Mouse (Mus musculus) C2C12 (cell line): ENCODE results near the gene CK137956.

ENCODE experiments used
- CTCF ChIP-seq: IDR thresholded peaks from one replicate; pipeline ENCODE4 v1.5.1; 2011; ENCODE audit not compliant: control insufficient read depth, insufficient read depth, insufficient read length
- USF1 ChIP-seq: IDR thresholded peaks from one replicate; pipeline ENCODE4 v1.6.1; 2011; ENCODE audit warnings: low read depth, mild to moderate bottlenecking, control low read depth, moderate library complexity

DNA sequence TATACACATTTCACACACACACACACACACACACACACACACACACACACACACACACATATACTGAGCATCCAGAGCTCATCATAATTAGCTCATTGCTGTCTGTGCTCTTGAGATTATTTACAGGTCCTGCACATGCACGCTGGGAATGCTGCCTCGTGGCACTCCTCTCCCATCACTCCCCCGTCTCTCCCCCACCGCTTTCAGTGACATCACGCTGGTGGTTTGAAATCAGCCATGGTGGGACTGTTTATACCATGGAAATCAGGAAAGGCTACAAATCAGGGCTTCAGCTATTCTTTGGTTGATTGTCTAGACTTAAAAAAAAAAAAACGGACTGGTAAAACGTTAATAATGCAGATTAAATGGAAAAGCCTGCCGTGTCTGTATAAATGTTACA is 63.6 kb downstream of the CK137956 start:
- no peak for TF ChIP-seq CTCF
- no peak for TF ChIP-seq USF1
